Mouse (Mus musculus) kidney, postnatal 0 days (tissue): Measurements from ENCODE around the gene Ccdc28b. TPM values are rescaled to one million over a fixed set of nuclear protein-coding genes. Genes with fewer than 3 reads are reported as not detected.
A peak's percentile ranks its signal among the peaks of the same experiment; 100 is the strongest.

Source experiments
- ATAC-seq: fragments of 200-750 bp; cut with Nextera tagmentation; replicated peaks from 2 replicates; pipeline ENCODE4 v1.8.0; 2017; ENCODE audit warnings: low read depth, moderate number of reproducible peaks, moderate TSS enrichment, moderate library complexity; ENCODE audit not compliant: low FRiP score
- DNase-seq: peaks from one replicate; pipeline ENCODE4 v3.0.0-alpha.2; 2016; ENCODE audit warnings: low spot score
- H3K27ac ChIP-seq: fragments of 300-500 bp; sonication (generic); 2 replicates; pipeline ENCODE4 v1.5.1; 2014; ENCODE audit warnings: mild to moderate bottlenecking
- H3K27me3 ChIP-seq: fragments of 300-500 bp; sonication (generic); 2 replicates; pipeline ENCODE4 v1.6.1; 2014; ENCODE audit warnings: low read length, mixed read lengths; ENCODE audit not compliant: insufficient read depth
- H3K36me3 ChIP-seq: fragments of 300-500 bp; sonication (generic); 2 replicates; pipeline ENCODE4 v1.6.1; 2014; ENCODE audit warnings: low read length, mixed read lengths; ENCODE audit not compliant: insufficient read depth
- H3K4me1 ChIP-seq: fragments of 300-500 bp; sonication (generic); replicated peaks from 2 replicates; pipeline ENCODE4 v1.6.1; 2014; ENCODE audit warnings: antibody characterized with exemption, low read length, mixed read lengths; ENCODE audit not compliant: insufficient read depth
- H3K4me2 ChIP-seq: fragments of 300-500 bp; sonication (generic); 2 replicates; pipeline ENCODE4 v1.6.1; 2014; ENCODE audit warnings: mild to moderate bottlenecking, low read length, moderate library complexity, mixed read lengths
- H3K4me3 ChIP-seq: fragments of 300-500 bp; sonication (generic); replicated peaks from 2 replicates; pipeline ENCODE4 v1.5.1; 2014; ENCODE audit warnings: low read depth, low read length
- H3K9ac ChIP-seq: fragments of 300-500 bp; sonication (generic); 2 replicates; pipeline ENCODE4 v1.6.1; 2014; ENCODE audit warnings: low read depth, low read length
- H3K9me3 ChIP-seq: fragments of 300-500 bp; sonication (generic); replicated peaks from 2 replicates; pipeline ENCODE4 v1.6.1; 2016; ENCODE audit warnings: low read length, inconsistent platforms, mixed read lengths
- CTCF ChIP-seq: IDR thresholded peaks from 2 replicates; pipeline ENCODE4 v1.5.1; 2016; ENCODE audit warnings: antibody characterized with exemption, low read depth, mild to moderate bottlenecking, moderate library complexity
- WGBS: fragments of 180-500 bp; shearing (Covaris S2); extraction: QIAGEN DNeasy Blood & Tissue Kit; methylation state at CpG from one replicate; pipeline ENCODE4 v1.1.7; 2014; 5-methylcytosine and 5-hydroxymethylcytosine counted together
- polyA plus RNA-seq: library from polyadenylated mRNA; unstranded; fragments of >200 nt; fragmentation: Nextera tagmentation; extraction: Ambion mirVana; gene quantifications from 2 replicates; pipeline ENCODE4 v1.2.1, GENCODE M21; 2015

Gene Ccdc28b
- polyA plus RNA-seq, 1 experiment from 2014 or later = 69.5 TPM

- Histone ChIP-seq H3K27me3 (no peaks in the 10 kb centered on the region), H3K9me3 (no peaks in the 10 kb centered on the region), H3K4me1 (no peaks in the 10 kb centered on the region), H3K36me3 (peaks cover 82% of the 10 kb centered on the region), H3K4me2 (no peak overlapping the region), H3K4me3 (no peak overlapping the region), H3K9ac (no peak overlapping the region), H3K27ac (no peak overlapping the region)
- no peak for DNase-seq
- 93% methylated on average over 14 of the region's 14 CpGs for WGBS
- no peak for TF ChIP-seq CTCF
- ATAC-seq = no peak
These were observed 31.0 kb upstream of the Ccdc28b start for GRCm38 (mm10) chr4:129654770-129655169.

GRCm38 (mm10) chr4:129650359-129650758 lies 26.6 kb upstream of the Ccdc28b start:
- H3K9ac ChIP-seq = no peak overlapping the region
- H3K27ac ChIP-seq = no peak overlapping the region
- H3K36me3 ChIP-seq = peaks cover 85% of the 10 kb centered on the region
- no peak overlapping the region for H3K4me3 ChIP-seq
- H3K4me2 ChIP-seq = no peak overlapping the region
- 89% methylated on average over 8 of the region's 8 CpGs for WGBS
- TF ChIP-seq CTCF = no peak
- DNase-seq (no peak), ATAC-seq (no peak)
- no peaks in the 10 kb centered on the region for H3K9me3 ChIP-seq
- H3K27me3 ChIP-seq = no peaks in the 10 kb centered on the region
- no peaks in the 10 kb centered on the region for H3K4me1 ChIP-seq

GRCm38 (mm10) chr4:129648656-129649055 lies 24.9 kb upstream of the Ccdc28b start:
- Histone ChIP-seq H3K27me3 (no peaks in the 10 kb centered on the region), H3K9ac (no peak overlapping the region), H3K4me1 (no peaks in the 10 kb centered on the region), H3K4me3 (no peak overlapping the region), H3K27ac (no peak overlapping the region), H3K9me3 (no peaks in the 10 kb centered on the region), H3K36me3 (peaks cover 71% of the 10 kb centered on the region), H3K4me2 (no peak overlapping the region)
- no peak for ATAC-seq
- 57% methylated on average over 1 of the region's 1 CpGs for WGBS
- DNase-seq = no peak
- TF ChIP-seq CTCF = no peak

GRCm38 (mm10) chr4:129645204-129645603 lies 21.5 kb upstream of the Ccdc28b start:
- 0 out of 2 replicates have a peak, but pooled peaks cover under 1% of the 10 kb centered on the region for H3K4me1 ChIP-seq
- peaks cover 48% of the 10 kb centered on the region for H3K36me3 ChIP-seq
- TF ChIP-seq CTCF = no peak
- H3K27ac ChIP-seq = no peak overlapping the region
- no peaks in the 10 kb centered on the region for H3K27me3 ChIP-seq
- no peak overlapping the region for H3K4me2 ChIP-seq
- H3K4me3 ChIP-seq = no peak overlapping the region
- no peak overlapping the region for H3K9ac ChIP-seq
- no peaks in the 10 kb centered on the region for H3K9me3 ChIP-seq
- ATAC-seq = no peak
- no peak for DNase-seq
- 93% methylated on average over 6 of the region's 6 CpGs for WGBS

- H3K27me3 ChIP-seq = no peaks in the 10 kb centered on the region
- peak overlapping the region; percentile 80; the same call in 1 of the 2 replicates for H3K4me2 ChIP-seq
- 21% methylated on average over 5 of the region's 5 CpGs for WGBS
- no peak for ATAC-seq
- H3K4me1 ChIP-seq = peaks cover 15% of the 10 kb centered on the region; the same call in 1 of the 2 replicates
- no peak for TF ChIP-seq CTCF
- H3K27ac ChIP-seq = 0 out of 2 replicates have a peak overlapping the region, but pooled peaks have one; percentile 21
- no peak for DNase-seq
- H3K4me3 ChIP-seq = peak overlapping the region; percentile 55; the same call in 1 of the 2 replicates
- H3K36me3 ChIP-seq = peaks cover 31% of the 10 kb centered on the region
- H3K9ac ChIP-seq = 0 out of 2 replicates have a peak overlapping the region, but pooled peaks have one; percentile 27
- no peaks in the 10 kb centered on the region for H3K9me3 ChIP-seq
These were observed 18.0 kb upstream of the Ccdc28b start for GRCm38 (mm10) chr4:129641756-129642155.

- peak; percentile 94 for ATAC-seq
- peak; percentile 99 for DNase-seq
- peak within 1 kb of the TSS; percentile 72 for H3K9ac ChIP-seq
- H3K27me3 ChIP-seq = no peaks in the 10 kb centered on the region
- WGBS = under 1% methylated on average over 60 of the region's 60 CpGs
- H3K4me2 ChIP-seq = peak within 1 kb of the TSS; percentile 80
- no peak; the same call in 1 of the 2 replicates for TF ChIP-seq CTCF
- H3K36me3 ChIP-seq = peaks cover 32% of the 10 kb centered on the region
- peak within 1 kb of the TSS; percentile 85 for H3K27ac ChIP-seq
- H3K4me1 ChIP-seq = peaks cover 15% of the 10 kb centered on the region; the same call in 1 of the 2 replicates
- H3K9me3 ChIP-seq = no peaks in the 10 kb centered on the region
- H3K4me3 ChIP-seq = peak within 1 kb of the TSS; percentile 55
These were observed 17.1 kb upstream of the Ccdc28b start, which contains the start of gene Txlna for GRCm38 (mm10) chr4:129640638-129641467. Gene Txlna (minus strand): TSS chr4:129641065.
